Mouse (Mus musculus) midbrain, embryonic 14.5 days (tissue): ENCODE measurements around the gene Fgfr2. TPM values are rescaled to one million over a fixed set of nuclear protein-coding genes. Genes with fewer than 3 reads are reported as not detected.
"Not testable (repeated sequence)": the region's sequence is repeated elsewhere in the genome, so short reads cannot be mapped to it uniquely, and the experiment has no call there.

ENCODE experiments used
- ATAC-seq: fragments of 200-750 bp; cut with Nextera tagmentation; 2 replicates; pipeline ENCODE4 v1.8.0; 2017; ENCODE audit warnings: moderate number of reproducible peaks, moderate library complexity; ENCODE audit not compliant: low FRiP score, low TSS enrichment
- DNase-seq: peaks from one replicate; pipeline ENCODE4 v3.0.0-alpha.2; 2015
- H3K27ac ChIP-seq: fragments of 300-500 bp; sonication (generic); replicated peaks from 2 replicates; pipeline ENCODE4 v1.5.1; 2014; ENCODE audit warnings: mild to moderate bottlenecking, low read depth, low read length, moderate library complexity
- H3K27me3 ChIP-seq: fragments of 300-500 bp; sonication (generic); 2 replicates; pipeline ENCODE4 v1.6.1; 2014; ENCODE audit warnings: low read length, control low read depth, mixed read lengths; ENCODE audit not compliant: control insufficient read depth, insufficient read depth
- H3K36me3 ChIP-seq: fragments of 300-500 bp; sonication (generic); 2 replicates; pipeline ENCODE4 v1.6.1; 2014; ENCODE audit warnings: low read length, control low read depth; ENCODE audit not compliant: control insufficient read depth, insufficient read depth
- H3K4me1 ChIP-seq: fragments of 300-500 bp; sonication (generic); 2 replicates; pipeline ENCODE4 v1.6.1; 2014; ENCODE audit warnings: mild to moderate bottlenecking, antibody characterized with exemption, low read length, control low read depth; ENCODE audit not compliant: control insufficient read depth, insufficient read depth
- H3K4me2 ChIP-seq: fragments of 300-500 bp; sonication (generic); 2 replicates; pipeline ENCODE4 v1.6.1; 2014; ENCODE audit warnings: mild to moderate bottlenecking, low read length, moderate library complexity
- H3K4me3 ChIP-seq: fragments of 300-500 bp; sonication (generic); replicated peaks from 2 replicates; pipeline ENCODE4 v1.5.1; 2014; ENCODE audit warnings: low read depth, low read length
- H3K9ac ChIP-seq: fragments of 300-500 bp; sonication (generic); replicated peaks from 2 replicates; pipeline ENCODE4 v1.6.1; 2014; ENCODE audit warnings: mild to moderate bottlenecking, low read length, moderate library complexity
- H3K9me3 ChIP-seq: fragments of 300-500 bp; sonication (generic); 2 replicates; pipeline ENCODE4 v1.6.1; 2016; ENCODE audit warnings: low read length, control low read depth, mixed read lengths; ENCODE audit not compliant: control insufficient read depth
- WGBS: fragments of 180-500 bp; shearing (Covaris S2); extraction: QIAGEN DNeasy Blood & Tissue Kit; methylation state at CpG from one replicate; pipeline ENCODE4 v1.1.7; 2014; 5-methylcytosine and 5-hydroxymethylcytosine counted together
- polyA plus RNA-seq: library from polyadenylated mRNA; unstranded; fragments of >200 nt; fragmentation: Nextera tagmentation; extraction: Ambion mirVana; gene quantifications from 2 replicates; pipeline ENCODE4 v1.2.1, GENCODE M21; 2014

Gene Fgfr2
- polyA plus RNA-seq, 1 experiment from 2014 or later = 28.1 TPM

DNA sequence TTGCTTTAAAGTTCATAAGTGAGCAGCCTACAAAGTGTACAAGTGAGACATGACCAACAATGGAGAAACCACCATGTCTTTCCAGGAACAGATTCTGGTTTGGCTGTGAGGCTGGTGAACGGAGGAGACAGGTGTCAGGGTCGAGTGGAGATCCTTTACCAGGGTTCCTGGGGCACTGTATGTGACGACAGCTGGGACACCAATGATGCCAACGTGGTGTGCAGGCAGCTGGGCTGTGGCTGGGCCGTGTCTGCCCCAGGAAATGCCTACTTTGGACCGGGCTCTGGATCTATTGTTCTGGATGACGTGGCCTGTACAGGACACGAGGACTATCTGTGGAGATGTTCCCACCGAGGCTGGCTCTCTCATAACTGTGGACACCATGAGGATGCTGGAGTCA is 2065.2 kb downstream of the Fgfr2 start:
- DNase-seq = not testable (repeated sequence)

GRCm38 (mm10) chr7:131054808-131055370 is 2068.3 kb downstream of the Fgfr2 start:
- Histone ChIP-seq H3K27ac (no peak overlapping the region), H3K9me3 (no peaks in the 10 kb centered on the region), H3K4me2 (no peak overlapping the region), H3K27me3 (no peaks in the 10 kb centered on the region), H3K36me3 (no peaks in the 10 kb centered on the region), H3K4me1 (no peaks in the 10 kb centered on the region), H3K4me3 (no peak overlapping the region), H3K9ac (no peak overlapping the region)
- no peak for ATAC-seq
- DNase-seq = peak; percentile 52

More for the DNA sequence above, 2065.2 kb downstream of the Fgfr2 start:
- not testable (repeated sequence) for ATAC-seq, H3K27me3 ChIP-seq, H3K9ac ChIP-seq, H3K27ac ChIP-seq, H3K9me3 ChIP-seq, H3K4me3 ChIP-seq, H3K4me1 ChIP-seq, H3K36me3 ChIP-seq, H3K4me2 ChIP-seq
- WGBS = 80% methylated on average over 9 of the region's 9 CpGs

DNA sequence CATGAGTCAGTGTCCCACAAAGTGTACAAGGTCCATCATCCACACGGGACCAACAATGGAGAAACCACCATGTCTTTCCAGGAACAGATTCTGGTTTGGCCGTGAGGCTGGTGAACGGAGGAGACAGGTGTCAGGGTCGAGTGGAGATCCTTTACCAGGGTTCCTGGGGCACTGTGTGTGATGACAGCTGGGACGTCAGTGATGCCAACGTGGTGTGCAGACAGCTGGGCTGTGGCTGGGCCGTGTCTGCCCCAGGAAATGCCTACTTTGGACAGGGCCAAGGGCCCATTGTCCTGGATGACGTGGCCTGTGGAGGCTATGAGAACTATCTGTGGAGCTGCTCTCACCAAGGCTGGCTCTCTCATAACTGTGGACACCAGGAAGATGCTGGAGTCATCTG is 2073.3 kb downstream of the Fgfr2 start:
- not testable (repeated sequence) for H3K4me3 ChIP-seq, H3K4me1 ChIP-seq, H3K27me3 ChIP-seq, ATAC-seq, DNase-seq, H3K9ac ChIP-seq, H3K36me3 ChIP-seq, H3K4me2 ChIP-seq, H3K27ac ChIP-seq, H3K9me3 ChIP-seq
- 87% methylated on average over 8 of the region's 8 CpGs for WGBS

- 31% methylated on average over 3 of the region's 3 CpGs for whole genome bisulfite sequencing
- H3K9me3 ChIP-seq, H3K36me3 ChIP-seq, H3K4me3 ChIP-seq, H3K4me2 ChIP-seq, H3K27ac ChIP-seq, H3K4me1 ChIP-seq, ATAC-seq, H3K27me3 ChIP-seq, H3K9ac ChIP-seq: not testable (repeated sequence)
- DNase-seq = peak; percentile 19
Measured at GRCm38 (mm10) chr7:131045258-131045835, 2077.8 kb downstream of the Fgfr2 start.

DNA sequence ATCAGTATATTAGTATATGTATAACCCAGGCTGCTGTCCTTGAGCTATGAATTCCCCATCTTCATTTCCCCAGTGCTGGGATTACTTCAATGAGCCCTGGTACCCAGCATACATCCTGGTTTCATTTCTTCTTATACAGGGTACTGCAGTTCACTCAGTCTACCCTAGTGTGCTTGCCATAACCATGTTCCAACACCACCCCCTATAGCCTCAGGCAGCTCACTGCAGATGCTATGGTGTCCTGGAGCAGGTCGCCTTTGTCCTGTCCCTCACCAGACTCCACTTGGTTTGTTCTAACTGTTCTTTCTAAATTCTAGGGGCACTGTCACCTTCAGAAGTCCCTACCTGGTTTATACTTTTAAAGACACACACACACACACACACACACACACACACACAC is 2080.5 kb downstream of the Fgfr2 start:
- H3K36me3 ChIP-seq = no peaks in the 10 kb centered on the region

DNA sequence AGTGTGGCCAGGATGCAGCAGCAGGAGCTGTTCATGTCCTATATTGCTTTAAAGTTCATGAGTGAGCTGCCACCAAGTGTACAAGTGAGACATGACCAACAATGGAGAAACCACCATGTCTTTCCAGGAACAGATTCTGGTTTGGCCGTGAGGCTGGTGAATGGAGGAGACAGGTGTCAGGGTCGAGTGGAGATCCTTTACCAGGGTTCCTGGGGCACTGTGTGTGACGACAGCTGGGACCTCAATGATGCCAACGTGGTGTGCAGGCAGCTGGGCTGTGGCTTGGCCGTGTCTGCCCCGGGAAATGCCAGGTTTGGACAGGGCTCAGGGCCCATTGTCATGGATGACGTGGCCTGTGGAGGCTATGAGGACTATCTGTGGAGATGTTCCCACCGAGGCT is 2082.4 kb downstream of the Fgfr2 start:
- WGBS = 84% methylated on average over 8 of the region's 8 CpGs
- not testable (repeated sequence) for ATAC-seq

More for the DNA sequence above, 2080.5 kb downstream of the Fgfr2 start:
- no peak overlapping the region for H3K4me3 ChIP-seq
- H3K4me1 ChIP-seq = no peaks in the 10 kb centered on the region
- no peak overlapping the region for H3K27ac ChIP-seq
- 61% methylated on average over 1 of the region's 1 CpGs for WGBS
- H3K9ac ChIP-seq = no peak overlapping the region
- H3K27me3 ChIP-seq = no peaks in the 10 kb centered on the region
- DNase-seq = no peak
- ATAC-seq = no peak
- no peak overlapping the region for H3K4me2 ChIP-seq
- H3K9me3 ChIP-seq = no peaks in the 10 kb centered on the region

GRCm38 (mm10) chr7:131037083-131037482 is 2086.1 kb downstream of the Fgfr2 start:
- no peak overlapping the region for H3K9ac ChIP-seq
- no peak overlapping the region for H3K4me2 ChIP-seq
- no peak overlapping the region for H3K27ac ChIP-seq
- no peaks in the 10 kb centered on the region for H3K4me1 ChIP-seq
- H3K4me3 ChIP-seq = no peak overlapping the region
- no peaks in the 10 kb centered on the region for H3K27me3 ChIP-seq
- no peaks in the 10 kb centered on the region for H3K36me3 ChIP-seq
- DNase-seq (no peak), ATAC-seq (no peak)
- WGBS = 92% methylated on average over 2 of the region's 2 CpGs
- H3K9me3 ChIP-seq = no peaks in the 10 kb centered on the region

More for the DNA sequence above, 2082.4 kb downstream of the Fgfr2 start:
- not testable (repeated sequence) for H3K4me1 ChIP-seq, H3K27ac ChIP-seq, DNase-seq, H3K4me2 ChIP-seq, H3K9me3 ChIP-seq, H3K27me3 ChIP-seq, H3K4me3 ChIP-seq, H3K36me3 ChIP-seq, H3K9ac ChIP-seq

- Histone ChIP-seq H3K9ac (no peak overlapping the region), H3K27ac (no peak overlapping the region), H3K4me1 (no peaks in the 10 kb centered on the region), H3K9me3 (no peaks in the 10 kb centered on the region), H3K36me3 (no peaks in the 10 kb centered on the region), H3K4me3 (no peak overlapping the region), H3K27me3 (no peaks in the 10 kb centered on the region), H3K4me2 (no peak overlapping the region)
- ATAC-seq = no peak
- 89% methylated on average over 3 of the region's 3 CpGs for WGBS
- no peak for DNase-seq
Measured at GRCm38 (mm10) chr7:131036396-131036795, 2086.8 kb downstream of the Fgfr2 start.

GRCm38 (mm10) chr7:131031755-131032154 is 2091.4 kb downstream of the Fgfr2 start, which contains the start of gene Dmbt1:
Dmbt1 (plus strand) TSS chr7:131032053.
- Histone ChIP-seq H3K9me3 (no peaks in the 10 kb centered on the region), H3K36me3 (no peaks in the 10 kb centered on the region), H3K9ac (no peak within 1 kb of the TSS), H3K4me3 (no peak within 1 kb of the TSS), H3K27me3 (no peaks in the 10 kb centered on the region), H3K4me1 (no peaks in the 10 kb centered on the region), H3K27ac (no peak within 1 kb of the TSS), H3K4me2 (no peak within 1 kb of the TSS)
- WGBS = 88% methylated on average over 5 of the region's 5 CpGs
- DNase-seq (no peak), ATAC-seq (no peak)
